Mouse (Mus musculus): ENCODE measurements around the gene Polk. TPM values are rescaled to one million over a fixed set of nuclear protein-coding genes. Genes with fewer than 3 reads are reported as not detected.

Polk gene
- total RNA-seq, 1 experiment from 2014 or later = 12.2 TPM

DNA sequence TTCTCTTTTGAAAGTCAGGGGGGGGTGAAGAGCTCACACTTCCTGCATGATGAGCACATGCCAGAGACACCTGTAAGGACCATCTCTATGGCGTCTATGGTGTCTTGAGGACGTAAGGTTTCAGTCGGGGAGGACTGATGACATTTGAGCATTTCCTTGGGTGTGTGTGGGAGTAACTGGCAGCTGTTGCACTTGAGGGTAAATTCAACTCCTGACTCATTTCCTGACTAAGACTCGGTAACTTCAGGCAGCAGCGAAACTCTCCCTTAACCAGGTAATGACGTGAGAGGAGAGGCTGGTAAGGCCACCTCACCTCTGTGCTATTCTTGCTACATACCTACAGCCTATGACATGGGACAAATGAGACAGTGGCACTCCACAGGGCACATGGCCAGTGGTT lies 55.1 kb downstream of the Polk start:
- ATAC-seq (replicated peaks; ENCODE audit: insufficient number of reproducible peaks, low FRiP score, low TSS enrichment, poor library complexity, severe bottlenecking) = no peak

- ATAC-seq (replicated peaks; ENCODE audit: insufficient number of reproducible peaks, low FRiP score, low TSS enrichment, poor library complexity, severe bottlenecking) = no peak
Observed at GRCm38 (mm10) chr13:96478991-96479390, 63.4 kb downstream of the Polk start.

DNA sequence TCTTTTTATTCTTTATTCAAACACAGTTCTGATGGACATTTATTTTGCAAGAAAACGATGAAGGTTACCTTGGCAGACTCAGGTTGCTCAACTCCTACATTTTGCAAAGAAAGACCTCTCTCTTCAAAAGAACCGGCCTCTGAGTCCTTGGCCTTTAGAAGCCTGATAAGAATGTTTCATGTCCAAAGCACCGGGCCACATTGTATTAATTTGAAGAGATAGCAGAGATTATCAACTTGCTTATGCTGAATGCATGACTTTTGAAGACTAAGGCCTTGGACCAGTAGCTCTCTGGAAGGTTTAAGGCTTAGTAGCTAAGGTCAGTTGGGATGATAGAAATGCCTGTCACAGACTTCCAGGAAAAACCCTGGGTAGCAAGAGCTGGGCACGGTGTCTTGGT lies 65.2 kb downstream of the Polk start:
- no peak for ATAC-seq (replicated peaks; ENCODE audit: insufficient number of reproducible peaks, low FRiP score, low TSS enrichment, poor library complexity, severe bottlenecking)

- ATAC-seq (replicated peaks; ENCODE audit: insufficient number of reproducible peaks, low FRiP score, low TSS enrichment, poor library complexity, severe bottlenecking) = no peak
Observed at GRCm38 (mm10) chr13:96470957-96471356, 71.4 kb downstream of the Polk start, which contains the start of gene Ankdd1b. TSS of gene Ankdd1b (minus strand) at chr13:96471198.

DNA sequence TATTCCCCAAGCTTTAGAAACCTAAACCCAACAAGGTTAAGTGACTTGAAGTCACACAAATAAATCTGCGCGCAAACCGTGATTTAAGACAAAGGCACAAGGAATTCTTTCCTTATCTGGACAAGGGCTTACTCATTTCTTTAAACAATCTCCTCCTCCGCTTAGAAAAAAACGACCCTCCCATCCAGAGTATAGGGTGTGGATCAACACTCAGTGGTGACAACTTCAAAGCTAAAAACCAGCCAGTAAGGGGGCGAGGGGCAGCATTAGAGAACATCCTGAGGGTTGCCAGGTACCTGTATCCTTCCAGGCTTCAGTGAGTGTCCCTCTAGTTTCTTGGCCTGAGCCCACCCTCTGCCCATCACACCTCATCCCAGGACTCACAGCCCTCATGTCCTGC lies 71.8 kb downstream of the Polk start:
- ATAC-seq (replicated peaks; ENCODE audit: insufficient number of reproducible peaks, low FRiP score, low TSS enrichment, poor library complexity, severe bottlenecking) = no peak

- no peak for ATAC-seq (replicated peaks; ENCODE audit: insufficient number of reproducible peaks, low FRiP score, low TSS enrichment, poor library complexity, severe bottlenecking)
Observed at GRCm38 (mm10) chr13:96468678-96469077, 73.7 kb downstream of the Polk start.

- no peak for ATAC-seq (replicated peaks; ENCODE audit: insufficient number of reproducible peaks, low FRiP score, low TSS enrichment, poor library complexity, severe bottlenecking)
Observed at GRCm38 (mm10) chr13:96465315-96465714, 77.1 kb downstream of the Polk start.

DNA sequence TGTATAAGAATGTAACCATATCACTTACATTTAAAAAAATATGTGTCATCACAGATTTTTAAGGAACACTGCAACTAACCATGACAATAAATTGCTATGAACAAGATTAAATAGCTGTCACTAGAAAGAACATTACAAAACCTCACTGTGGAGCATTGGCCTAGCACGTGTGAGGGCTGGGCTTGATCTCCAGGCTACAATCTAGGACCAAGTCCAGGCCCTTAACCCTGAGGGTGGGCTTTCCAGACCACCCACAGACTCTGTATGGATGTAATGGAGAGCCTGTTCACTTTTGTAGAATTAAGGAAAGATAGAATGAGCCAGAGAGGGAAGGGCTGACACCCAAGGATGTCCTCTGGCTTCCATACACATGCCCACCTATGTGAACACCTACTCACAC lies 79.7 kb downstream of the Polk start:
- no peak for ATAC-seq (replicated peaks; ENCODE audit: insufficient number of reproducible peaks, low FRiP score, low TSS enrichment, poor library complexity, severe bottlenecking)

DNA sequence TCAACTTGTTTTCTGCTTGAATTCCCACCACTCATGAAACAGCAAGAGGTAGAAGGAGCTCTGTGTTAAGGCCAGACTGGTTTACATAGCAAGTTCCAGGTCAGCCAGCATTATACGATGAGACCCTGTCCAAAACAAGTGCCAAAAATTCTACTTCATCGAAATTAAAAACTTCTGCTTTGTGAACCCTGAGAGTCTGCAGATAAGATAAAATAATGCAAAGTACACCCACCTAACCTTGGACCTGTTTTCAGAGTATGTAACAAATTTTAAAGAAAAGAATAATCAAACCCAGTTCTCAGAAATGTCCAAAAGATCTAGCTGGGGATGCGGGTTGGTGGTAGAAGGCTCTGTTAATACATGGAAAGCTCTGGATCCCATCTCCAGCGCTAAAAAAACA lies 83.8 kb downstream of the Polk start:
- no peak for ATAC-seq (replicated peaks; ENCODE audit: insufficient number of reproducible peaks, low FRiP score, low TSS enrichment, poor library complexity, severe bottlenecking)

DNA sequence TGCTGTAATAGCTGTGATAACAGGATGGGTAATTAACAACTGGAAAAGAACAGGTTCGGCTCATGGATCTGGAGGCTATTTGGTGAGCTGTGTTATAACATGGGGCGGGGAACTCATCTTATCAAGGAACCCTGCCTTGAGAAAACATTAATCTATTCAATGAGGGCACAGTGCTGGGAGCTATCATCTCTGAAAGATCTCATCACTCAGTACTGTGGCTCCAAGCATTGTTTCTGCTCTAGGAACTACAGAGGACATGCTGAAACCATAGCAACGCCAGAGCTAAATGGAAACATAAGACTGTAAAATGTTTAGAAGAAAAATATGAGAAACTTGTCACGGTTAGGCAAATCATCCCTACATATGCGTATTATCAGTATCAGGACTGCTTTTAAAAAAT lies 84.4 kb downstream of the Polk start:
- ATAC-seq (replicated peaks; ENCODE audit: insufficient number of reproducible peaks, low FRiP score, low TSS enrichment, poor library complexity, severe bottlenecking) = no peak

DNA sequence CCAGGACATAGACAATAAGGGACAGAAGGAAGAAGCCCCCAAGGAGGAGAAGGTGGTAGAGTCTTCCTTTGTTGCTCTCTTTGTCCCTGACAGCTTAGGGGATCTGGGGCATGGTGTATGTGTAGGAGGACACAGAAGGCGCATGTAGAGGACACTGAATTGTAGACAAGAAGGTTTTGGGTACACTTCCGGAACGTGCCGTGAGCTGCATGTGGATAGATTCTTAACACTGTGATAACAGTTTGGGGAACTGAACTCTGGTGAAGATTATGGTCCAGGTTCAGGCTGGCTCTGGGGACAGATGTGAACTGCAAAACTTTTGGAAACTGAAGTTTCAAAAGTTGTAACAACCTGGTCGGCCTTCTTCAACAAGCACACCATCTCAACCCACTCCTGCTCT lies 84.8 kb downstream of the Polk start:
- ATAC-seq (replicated peaks; ENCODE audit: insufficient number of reproducible peaks, low FRiP score, low TSS enrichment, poor library complexity, severe bottlenecking) = no peak

DNA sequence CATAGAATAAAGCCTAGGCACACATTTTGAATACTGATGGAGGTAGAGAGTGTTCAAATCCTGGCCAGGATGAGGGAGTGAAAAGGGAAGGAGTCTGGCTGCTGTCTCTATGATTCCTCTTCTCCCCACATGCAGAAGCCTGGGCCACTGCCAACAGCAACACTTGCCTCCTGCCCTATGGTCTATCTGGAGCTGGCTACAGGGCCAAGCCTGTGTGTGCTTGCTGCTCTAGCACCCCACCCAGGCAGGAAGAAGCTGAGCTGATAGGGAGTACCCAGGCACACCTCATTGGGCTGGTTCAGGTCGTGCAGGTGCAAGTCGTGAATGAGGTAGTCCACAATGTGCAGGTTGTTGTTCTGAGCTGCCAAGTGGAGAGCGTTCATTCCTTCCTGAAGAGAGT lies 88.1 kb downstream of the Polk start:
- ATAC-seq (replicated peaks; ENCODE audit: insufficient number of reproducible peaks, low FRiP score, low TSS enrichment, poor library complexity, severe bottlenecking) = no peak

- ATAC-seq (replicated peaks; ENCODE audit: insufficient number of reproducible peaks, low FRiP score, low TSS enrichment, poor library complexity, severe bottlenecking) = no peak
Observed at GRCm38 (mm10) chr13:96452621-96453020, 89.8 kb downstream of the Polk start.

GRCm38 (mm10) chr13:96451386-96452140 lies 90.8 kb downstream of the Polk start:
- ATAC-seq (replicated peaks; ENCODE audit: insufficient number of reproducible peaks, low FRiP score, low TSS enrichment, poor library complexity, severe bottlenecking) = no peak

DNA sequence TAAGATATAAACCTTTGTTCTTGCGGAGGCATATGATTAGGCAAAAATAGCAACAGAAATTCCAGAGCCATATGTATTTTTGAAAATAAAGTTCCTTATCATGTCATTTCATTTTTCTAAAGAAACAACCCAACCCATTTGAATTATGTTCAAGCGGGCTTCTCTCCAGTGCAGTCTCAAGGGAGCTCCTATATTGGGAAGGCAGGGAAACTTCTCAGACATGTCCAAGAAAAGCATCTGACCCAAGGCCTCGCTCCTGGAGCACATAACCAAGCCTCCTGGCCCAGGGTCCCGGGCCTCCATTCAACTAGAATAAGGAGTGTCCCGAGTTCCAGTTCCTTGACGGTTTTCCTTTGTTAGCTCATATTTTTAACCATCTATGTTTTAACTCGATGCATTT lies 91.5 kb downstream of the Polk start:
- ATAC-seq (replicated peaks; ENCODE audit: insufficient number of reproducible peaks, low FRiP score, low TSS enrichment, poor library complexity, severe bottlenecking) = no peak

DNA sequence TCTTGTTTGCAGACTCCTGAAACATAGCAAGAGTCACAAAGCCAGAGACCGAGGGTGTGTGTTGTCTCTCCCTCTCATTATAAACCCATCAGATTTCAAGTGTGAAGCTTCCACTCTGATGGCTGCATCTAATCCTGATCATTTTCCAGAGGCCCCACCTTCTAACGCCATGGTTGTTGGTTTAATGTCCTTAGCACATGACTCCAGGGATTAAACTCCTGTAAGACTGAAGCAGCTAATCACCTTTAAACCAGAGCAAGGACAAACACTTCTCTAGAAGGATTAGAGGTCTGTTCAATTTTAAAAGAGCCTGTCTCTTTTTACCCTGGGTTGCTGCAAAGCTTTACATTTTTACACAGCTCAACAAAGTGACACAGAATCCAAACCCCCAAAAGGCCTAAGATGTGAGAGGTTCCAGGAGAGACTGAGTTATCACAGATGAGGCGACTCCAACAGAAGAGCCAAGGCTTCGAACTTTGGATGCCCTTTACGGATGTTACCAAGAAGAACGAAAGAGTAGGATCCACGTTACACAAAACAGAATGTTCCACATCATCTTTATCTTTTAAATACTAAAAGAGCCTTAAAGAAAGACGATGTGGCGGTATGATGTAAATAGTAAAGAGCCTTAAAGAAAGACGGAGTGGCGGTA lies 92.0 kb downstream of the Polk start:
- ATAC-seq (replicated peaks; ENCODE audit: insufficient number of reproducible peaks, low FRiP score, low TSS enrichment, poor library complexity, severe bottlenecking) = no peak

DNA sequence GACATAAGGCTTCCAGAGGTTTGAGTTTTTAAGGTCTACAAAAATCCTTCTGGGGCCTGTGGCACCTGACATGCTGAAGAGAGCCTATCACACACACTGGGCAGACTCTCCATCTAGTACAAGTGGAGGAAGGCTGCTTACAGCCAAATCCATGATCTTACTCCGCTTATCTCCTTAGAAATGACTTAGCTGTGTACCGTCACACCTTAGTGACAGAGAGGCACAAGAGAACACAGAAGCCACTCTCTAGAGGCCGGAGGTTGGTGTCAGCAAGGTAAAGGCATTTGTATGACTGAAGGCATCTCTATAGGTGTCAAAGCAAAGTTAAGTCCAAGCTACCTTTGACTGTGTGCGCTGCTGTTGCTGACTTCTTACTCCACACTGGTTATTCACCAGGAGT lies 101.9 kb downstream of the Polk start:
- ATAC-seq (replicated peaks; ENCODE audit: insufficient number of reproducible peaks, low FRiP score, low TSS enrichment, poor library complexity, severe bottlenecking) = no peak

GRCm38 (mm10) chr13:96436921-96437320 lies 105.5 kb downstream of the Polk start:
- no peak for ATAC-seq (replicated peaks; ENCODE audit: insufficient number of reproducible peaks, low FRiP score, low TSS enrichment, poor library complexity, severe bottlenecking)

- no peak for ATAC-seq (replicated peaks; ENCODE audit: insufficient number of reproducible peaks, low FRiP score, low TSS enrichment, poor library complexity, severe bottlenecking)
Observed at GRCm38 (mm10) chr13:96435793-96436192, 106.6 kb downstream of the Polk start.

GRCm38 (mm10) chr13:96434899-96435331 lies 107.5 kb downstream of the Polk start:
- no peak for ATAC-seq (replicated peaks; ENCODE audit: insufficient number of reproducible peaks, low FRiP score, low TSS enrichment, poor library complexity, severe bottlenecking)
